Mouse (Mus musculus): ENCODE measurements around the gene Asgr2. TPM values are rescaled to one million over a fixed set of nuclear protein-coding genes. Genes with fewer than 3 reads are reported as not detected.

Asgr2 gene
- 0.52 TPM in 2 replicates for polyA plus RNA-seq (2012; rRNA removed)

GRCm38 (mm10) chr11:70091986-70092783 lies at the start of gene Asgr2:
Gene Asgr2 (plus strand): TSS chr11:70092644.

GRCm38 (mm10) chr11:70053898-70054570 lies 38.4 kb upstream of the Asgr2 start, which contains the start of gene Asgr1:
Gene Asgr1 (plus strand): TSS chr11:70054085.

GRCm38 (mm10) chr11:70129926-70130379 lies 37.5 kb downstream of the Asgr2 start, which contains the start of gene Mgl2:
Gene Mgl2 (plus strand): TSS chr11:70130329.

Other genes with a start within 250 kb of the Asgr2 start
- gene Plscr3, start 246.3 kb upstream of the Asgr2 start, polyA plus RNA-seq (2012; rRNA removed): 55.2 and 58.3 TPM in 2 replicates
- gene Tnk1, start 233.9 kb upstream of the Asgr2 start, polyA plus RNA-seq (2012; rRNA removed): 55.1 and 60.4 TPM in 2 replicates
- gene Tmem95, start 214.6 kb upstream of the Asgr2 start, polyA plus RNA-seq (2012; rRNA removed): not detected in 2 replicates
- gene Kctd11, start 211.2 kb upstream of the Asgr2 start, polyA plus RNA-seq (2012; rRNA removed): 4.0 and 4.9 TPM in 2 replicates
- 6.5 and 6.7 TPM in 2 replicates for gene Acap1, start 197.1 kb upstream of the Asgr2 start, polyA plus RNA-seq (2012; rRNA removed)
- 1.0 and 1.6 TPM in 2 replicates for gene 2810408A11Rik, start 191.7 kb upstream of the Asgr2 start, polyA plus RNA-seq (2012; rRNA removed)
- gene Neurl4, start 191.6 kb upstream of the Asgr2 start, polyA plus RNA-seq (2012; rRNA removed): 43.3 and 44.8 TPM in 2 replicates
- gene Gps2, start 178.8 kb upstream of the Asgr2 start, polyA plus RNA-seq (2012; rRNA removed): 75.4 and 99.4 TPM in 2 replicates
- gene Eif5a, start 170.7 kb upstream of the Asgr2 start, polyA plus RNA-seq (2012; rRNA removed): 270 and 293 TPM in 2 replicates
- gene Ybx2, start 156.8 kb upstream of the Asgr2 start, polyA plus RNA-seq (2012; rRNA removed): 121 and 125 TPM in 2 replicates
- 33.6 and 50.8 TPM in 2 replicates for gene Slc2a4, start 144.5 kb upstream of the Asgr2 start, polyA plus RNA-seq (2012; rRNA removed)
- gene Cldn7, start 127.9 kb upstream of the Asgr2 start, polyA plus RNA-seq (2012; rRNA removed): 779 and 796 TPM in 2 replicates
- 100 and 117 TPM in 2 replicates for gene Ctdnep1, start 111.5 kb upstream of the Asgr2 start, polyA plus RNA-seq (2012; rRNA removed)
- 38.7 and 48.9 TPM in 2 replicates for gene Elp5, start 110.1 kb upstream of the Asgr2 start, polyA plus RNA-seq (2012; rRNA removed)
- gene Gabarap, start 101.5 kb upstream of the Asgr2 start, polyA plus RNA-seq (2012; rRNA removed): 207 and 284 TPM in 2 replicates
- gene Phf23, start 96.9 kb upstream of the Asgr2 start, polyA plus RNA-seq (2012; rRNA removed): 12.3 and 13.5 TPM in 2 replicates
- 12.1 TPM in 2 replicates for gene Dvl2, start 92.0 kb upstream of the Asgr2 start, polyA plus RNA-seq (2012; rRNA removed)
- 106 and 112 TPM in 2 replicates for gene Acadvl, start 77.2 kb upstream of the Asgr2 start, polyA plus RNA-seq (2012; rRNA removed)
- 12.2 and 16.0 TPM in 2 replicates for gene Dlg4, start 75.7 kb upstream of the Asgr2 start, polyA plus RNA-seq (2012; rRNA removed)
- gene Asgr1, start 38.6 kb upstream of the Asgr2 start, polyA plus RNA-seq (2012; rRNA removed): 0.22 and 0.60 TPM in 2 replicates
- gene Mgl2, start 37.7 kb downstream of the Asgr2 start, polyA plus RNA-seq (2012; rRNA removed): 2.6 and 4.0 TPM in 2 replicates
- gene Clec10a, start 63.6 kb downstream of the Asgr2 start, polyA plus RNA-seq (2012; rRNA removed): 1.3 and 3.6 TPM in 2 replicates
- gene Slc16a11, start 120.1 kb downstream of the Asgr2 start, polyA plus RNA-seq (2012; rRNA removed): 19.0 and 22.8 TPM in 2 replicates
- gene Slc16a13, start 128.4 kb downstream of the Asgr2 start, polyA plus RNA-seq (2012; rRNA removed): 7.2 and 11.0 TPM in 2 replicates
- 2.0 and 2.7 TPM in 2 replicates for gene Bcl6b, start 137.2 kb downstream of the Asgr2 start, polyA plus RNA-seq (2012; rRNA removed)
- gene 0610010K14Rik, start 145.3 kb downstream of the Asgr2 start, polyA plus RNA-seq (2012; rRNA removed): 45.7 and 58.9 TPM in 2 replicates
- 5.9 and 6.5 TPM in 2 replicates for gene Gm21988, start 147.2 kb downstream of the Asgr2 start, polyA plus RNA-seq (2012; rRNA removed)
- gene Rnasek, start 147.2 kb downstream of the Asgr2 start, polyA plus RNA-seq (2012; rRNA removed): 146 and 189 TPM in 2 replicates
- 1.2 and 1.7 TPM in 2 replicates for gene Alox12, start 162.7 kb downstream of the Asgr2 start, polyA plus RNA-seq (2012; rRNA removed)
- 0.09 and 0.10 TPM in 2 replicates for gene Alox12e, start 230.0 kb downstream of the Asgr2 start, polyA plus RNA-seq (2012; rRNA removed)

Data from colon, adult 2 months (tissue).